Mouse (Mus musculus): ENCODE results near the gene Zfp710. TPM values are rescaled to one million over a fixed set of nuclear protein-coding genes. Genes with fewer than 3 reads are reported as not detected.

The Zfp710 gene
- polyA plus RNA-seq, 1 experiment from 2014 or later, result 18.9 TPM

GRCm38 (mm10) chr7:80075946-80076583, 51.5 kb downstream of the Zfp710 start:
- peak overlapping the region; percentile 22; the same call in 1 of the 2 replicates for H3K27ac ChIP-seq
- no peak for ATAC-seq (ENCODE audit: insufficient number of reproducible peaks, low FRiP score, low TSS enrichment, low read depth)
- no peak overlapping the region for H3K4me2 ChIP-seq
- WGBS, result 32% methylated on average over 4 of the region's 4 CpGs
- no peaks in the 10 kb centered on the region for H3K9me3 ChIP-seq
- peaks cover 2% of the 10 kb centered on the region for H3K36me3 ChIP-seq
- no peak overlapping the region for H3K4me3 ChIP-seq
- H3K27me3 ChIP-seq, result no peaks in the 10 kb centered on the region
- H3K4me1 ChIP-seq, result peaks cover 52% of the 10 kb centered on the region
- no peak overlapping the region for H3K9ac ChIP-seq

- H3K9me3 ChIP-seq, result no peaks in the 10 kb centered on the region
- peaks cover 13% of the 10 kb centered on the region for H3K36me3 ChIP-seq
- no peak overlapping the region for H3K4me3 ChIP-seq
- peaks cover 52% of the 10 kb centered on the region for H3K4me1 ChIP-seq
- H3K27me3 ChIP-seq, result no peaks in the 10 kb centered on the region
- no peak overlapping the region for H3K9ac ChIP-seq
- no peak for ATAC-seq (ENCODE audit: insufficient number of reproducible peaks, low FRiP score, low TSS enrichment, low read depth)
- WGBS, result 63% methylated on average over 6 of the region's 6 CpGs
- H3K4me2 ChIP-seq, result no peak overlapping the region
- peak overlapping the region; percentile 22; the same call in 1 of the 2 replicates for H3K27ac ChIP-seq
Observed at GRCm38 (mm10) chr7:80076961-80077716, 52.5 kb downstream of the Zfp710 start.

GRCm38 (mm10) chr7:80077801-80078200, 53.2 kb downstream of the Zfp710 start:
- peaks cover 19% of the 10 kb centered on the region for H3K36me3 ChIP-seq
- no peak overlapping the region for H3K27ac ChIP-seq
- H3K4me3 ChIP-seq, result no peak overlapping the region
- H3K27me3 ChIP-seq, result no peaks in the 10 kb centered on the region
- no peak overlapping the region for H3K4me2 ChIP-seq
- WGBS, result 66% methylated on average over 9 of the region's 9 CpGs
- no peak for ATAC-seq (ENCODE audit: insufficient number of reproducible peaks, low FRiP score, low TSS enrichment, low read depth)
- no peak overlapping the region for H3K9ac ChIP-seq
- no peaks in the 10 kb centered on the region for H3K9me3 ChIP-seq
- H3K4me1 ChIP-seq, result peaks cover 52% of the 10 kb centered on the region

GRCm38 (mm10) chr7:80078792-80079301, 54.2 kb downstream of the Zfp710 start:
- ATAC-seq (ENCODE audit: insufficient number of reproducible peaks, low FRiP score, low TSS enrichment, low read depth), result no peak

GRCm38 (mm10) chr7:80081586-80082554, 57.3 kb downstream of the Zfp710 start:
- H3K36me3 ChIP-seq, result peaks cover 46% of the 10 kb centered on the region
- no peak overlapping the region for H3K27ac ChIP-seq

More at GRCm38 (mm10) chr7:80078792-80079301, 54.2 kb downstream of the Zfp710 start:
- Histone ChIP-seq H3K36me3 (peaks cover 27% of the 10 kb centered on the region), H3K27me3 (no peaks in the 10 kb centered on the region), H3K9me3 (no peaks in the 10 kb centered on the region), H3K4me3 (no peak overlapping the region), H3K27ac (peak overlapping the region; percentile 60; the same call in 1 of the 2 replicates), H3K9ac (no peak overlapping the region), H3K4me1 (peaks cover 44% of the 10 kb centered on the region), H3K4me2 (0 out of 2 replicates have a peak overlapping the region, but pooled peaks have one; percentile 2)
- 33% methylated on average over 14 of the region's 14 CpGs for WGBS

GRCm38 (mm10) chr7:80084484-80084931, 59.9 kb downstream of the Zfp710 start:
- ATAC-seq (ENCODE audit: insufficient number of reproducible peaks, low FRiP score, low TSS enrichment, low read depth), result no peak; the same call in 1 of the 2 replicates
- whole genome bisulfite sequencing, result 57% methylated on average over 7 of the region's 7 CpGs
- no peaks in the 10 kb centered on the region for H3K27me3 ChIP-seq
- no peak overlapping the region for H3K4me2 ChIP-seq
- H3K4me3 ChIP-seq, result no peak overlapping the region
- no peaks in the 10 kb centered on the region for H3K9me3 ChIP-seq
- H3K4me1 ChIP-seq, result 0 out of 2 replicates have a peak, but pooled peaks cover 4% of the 10 kb centered on the region
- no peak overlapping the region for H3K27ac ChIP-seq
- peaks cover 70% of the 10 kb centered on the region for H3K36me3 ChIP-seq
- no peak overlapping the region for H3K9ac ChIP-seq

More at GRCm38 (mm10) chr7:80081586-80082554, 57.3 kb downstream of the Zfp710 start:
- H3K4me3 ChIP-seq, result no peak overlapping the region
- peaks cover 22% of the 10 kb centered on the region for H3K4me1 ChIP-seq
- H3K9me3 ChIP-seq, result no peaks in the 10 kb centered on the region
- no peaks in the 10 kb centered on the region for H3K27me3 ChIP-seq
- WGBS, result 91% methylated on average over 42 of the region's 42 CpGs
- ATAC-seq (ENCODE audit: insufficient number of reproducible peaks, low FRiP score, low TSS enrichment, low read depth), result no peak
- H3K9ac ChIP-seq, result no peak overlapping the region
- no peak overlapping the region for H3K4me2 ChIP-seq

GRCm38 (mm10) chr7:80085970-80086715, 61.5 kb downstream of the Zfp710 start:
- no peak overlapping the region for H3K9ac ChIP-seq
- no peak overlapping the region for H3K4me2 ChIP-seq
- ATAC-seq (ENCODE audit: insufficient number of reproducible peaks, low FRiP score, low TSS enrichment, low read depth), result no peak
- 0 out of 2 replicates have a peak overlapping the region, but pooled peaks have one; percentile 22 for H3K27ac ChIP-seq
- H3K9me3 ChIP-seq, result no peaks in the 10 kb centered on the region
- H3K4me1 ChIP-seq, result 0 out of 2 replicates have a peak, but pooled peaks cover 4% of the 10 kb centered on the region
- H3K36me3 ChIP-seq, result peaks cover 81% of the 10 kb centered on the region
- H3K27me3 ChIP-seq, result no peaks in the 10 kb centered on the region
- WGBS, result 81% methylated on average over 33 of the region's 33 CpGs
- H3K4me3 ChIP-seq, result no peak overlapping the region

GRCm38 (mm10) chr7:80088191-80088590, 63.6 kb downstream of the Zfp710 start:
- 79% methylated on average over 9 of the region's 9 CpGs for WGBS
- H3K36me3 ChIP-seq, result peaks cover 80% of the 10 kb centered on the region

GRCm38 (mm10) chr7:80090191-80091003, 65.8 kb downstream of the Zfp710 start:
- Histone ChIP-seq H3K4me3 (no peak overlapping the region), H3K4me2 (no peak overlapping the region), H3K4me1 (peaks cover 16% of the 10 kb centered on the region), H3K9ac (no peak overlapping the region), H3K27me3 (no peaks in the 10 kb centered on the region), H3K9me3 (no peaks in the 10 kb centered on the region), H3K36me3 (peaks cover 92% of the 10 kb centered on the region), H3K27ac (no peak overlapping the region)
- WGBS, result 88% methylated on average over 18 of the region's 18 CpGs
- ATAC-seq (ENCODE audit: insufficient number of reproducible peaks, low FRiP score, low TSS enrichment, low read depth), result no peak

More at GRCm38 (mm10) chr7:80088191-80088590, 63.6 kb downstream of the Zfp710 start:
- H3K27ac ChIP-seq, result no peak overlapping the region
- no peaks in the 10 kb centered on the region for H3K27me3 ChIP-seq
- no peak overlapping the region for H3K4me3 ChIP-seq
- H3K4me1 ChIP-seq, result peaks cover 16% of the 10 kb centered on the region; the same call in 1 of the 2 replicates
- ATAC-seq (ENCODE audit: insufficient number of reproducible peaks, low FRiP score, low TSS enrichment, low read depth), result no peak
- H3K9me3 ChIP-seq, result no peaks in the 10 kb centered on the region
- H3K9ac ChIP-seq, result no peak overlapping the region
- H3K4me2 ChIP-seq, result no peak overlapping the region
